ENCODE assay signal across 8 mouse cellular contexts in genomic region chr6:49318966-49319594, GRCm38 (mm10). TPM values are rescaled to one million over a fixed set of nuclear protein-coding genes. Genes with fewer than 3 reads are reported as not detected.
DNase-seq lines count a peak whose midpoint lies in the region; ATAC-seq lines count a peak whose summit lies in the region.

Ccdc126 (plus strand) TSS chr6:49319274.

- H3K4me1 ChIP-seq in heart, embryonic 14.5 days (ENCODE audit: control insufficient read depth in 2 of 2, insufficient read depth in 2 of 2, low read length in 2 of 2) = peaks cover 0 to 6% of the 10 kb centered on the region in 2 experiments; a peak in 2 of 4 replicates
- peaks cover 23% of the 10 kb centered on the region for H3K4me1 ChIP-seq in liver, embryonic 13.5 days (replicated peaks)
- peaks cover 18% of the 10 kb centered on the region for H3K4me1 ChIP-seq in stomach, embryonic 16.5 days (ENCODE audit: control insufficient read depth, insufficient read depth, low read length)

- H3K4me2 ChIP-seq in heart, embryonic 14.5 days (ENCODE audit: low read length) = peak within 1 kb of the TSS; percentile 79
- peak within 1 kb of the TSS; percentile 88 for H3K4me2 ChIP-seq in liver, embryonic 13.5 days
- peak within 1 kb of the TSS; percentile 51 for H3K4me2 ChIP-seq in stomach, embryonic 16.5 days (ENCODE audit: low read depth, low read length)

- H3K4me3 ChIP-seq in heart, embryonic 14.5 days (ENCODE audit: control insufficient read depth in 1 of 2, insufficient read depth in 1 of 2, low read depth in 1 of 2, low read length in 2 of 2) = peak within 1 kb of the TSS; percentile 70 to 74
- H3K4me3 ChIP-seq in liver, embryonic 13.5 days (replicated peaks) = peak within 1 kb of the TSS; percentile 74
- H3K4me3 ChIP-seq in stomach, embryonic 16.5 days (replicated peaks; ENCODE audit: low read length) = peak within 1 kb of the TSS; percentile 64

- H3K36me3 ChIP-seq in heart, embryonic 14.5 days (ENCODE audit: control insufficient read depth, insufficient read depth, low read length) = no peaks in the 10 kb centered on the region
- H3K36me3 ChIP-seq in liver, embryonic 13.5 days = no peaks in the 10 kb centered on the region
- no peaks in the 10 kb centered on the region for H3K36me3 ChIP-seq in stomach, embryonic 16.5 days (ENCODE audit: control insufficient read depth, insufficient read depth, low read length)

- H3K27me3 ChIP-seq in heart, embryonic 14.5 days (ENCODE audit: control insufficient read depth, insufficient read depth, low read length) = no peaks in the 10 kb centered on the region
- H3K27me3 ChIP-seq in liver, embryonic 13.5 days = no peaks in the 10 kb centered on the region
- no peaks in the 10 kb centered on the region for H3K27me3 ChIP-seq in stomach, embryonic 16.5 days (ENCODE audit: control insufficient read depth, insufficient read depth, low read length)

- 0% methylated on average over 47 of the region's 47 CpGs for WGBS in heart, embryonic 14.5 days
- WGBS in liver, embryonic 13.5 days (ENCODE audit: insufficient replicate concordance) = under 1% methylated on average over 47 of the region's 47 CpGs
- under 1% methylated on average over 46 of the region's 47 CpGs for WGBS in stomach, embryonic 16.5 days

- H3K9ac ChIP-seq in heart, embryonic 14.5 days (ENCODE audit: low read length) = peak within 1 kb of the TSS; percentile 90
- H3K9ac ChIP-seq in liver, embryonic 13.5 days = peak within 1 kb of the TSS; percentile 78
- H3K9ac ChIP-seq in stomach, embryonic 16.5 days (ENCODE audit: low read length) = peak within 1 kb of the TSS; percentile 74

- peak; percentile 61 for DNase-seq in c-Kit-negative CD71-positive TER-119-positive erythroid progenitor cells, embryonic 14.5 days (ENCODE audit: low read depth, low spot score)
- DNase-seq in fibroblast of lung, adult 2 months (ENCODE audit: low read depth) = peak; percentile 98
- peak; percentile 98 for DNase-seq in kidney, postnatal 14 days
- peak; percentile 94 for DNase-seq in liver, embryonic 13.5 days
- DNase-seq in neural tube, embryonic 10.5 days (ENCODE audit: extremely low spot score, low spot score) = peak; percentile 98

- peak within 1 kb of the TSS; percentile 71 to 88 for H3K27ac ChIP-seq in heart, embryonic 14.5 days (replicated peaks in 1 of 2; ENCODE audit: control insufficient read depth in 1 of 2, insufficient read depth in 1 of 2, low read depth in 2 of 2, low read length in 2 of 2)
- H3K27ac ChIP-seq in liver, embryonic 13.5 days = peak within 1 kb of the TSS; percentile 73
- H3K27ac ChIP-seq in stomach, embryonic 16.5 days (ENCODE audit: low read length) = peak within 1 kb of the TSS; percentile 73

- H3K9me3 ChIP-seq in heart, embryonic 14.5 days (ENCODE audit: control insufficient read depth, low read length) = no peaks in the 10 kb centered on the region
- H3K9me3 ChIP-seq in liver, embryonic 13.5 days (replicated peaks) = no peaks in the 10 kb centered on the region
- H3K9me3 ChIP-seq in stomach, embryonic 16.5 days (replicated peaks; ENCODE audit: control insufficient read depth, low read length) = no peaks in the 10 kb centered on the region

- ATAC-seq in CD4-positive, CD25-positive, alpha-beta regulatory T cell, adult 4 months = peak; percentile 97
- ATAC-seq in heart, embryonic 14.5 days (ENCODE audit: insufficient number of reproducible peaks, insufficient read depth, low FRiP score, low read depth) = peak; percentile 99
- peak; percentile 98 for ATAC-seq in liver, embryonic 13.5 days (ENCODE audit: low read depth)
- peak; percentile 99 for ATAC-seq in stomach, embryonic 16.5 days (ENCODE audit: insufficient read depth, low FRiP score)

RNA-seq across cellular contexts. Expression of gene Ccdc126, which starts in this region (rescaled TPM):
- polyA plus RNA-seq in CD4-positive, CD25-positive, alpha-beta regulatory T cell, adult 4 months (2017; shearing (Covaris generic)) = 10 to 100 TPM; 13.0 to 18.5 TPM
- 8.6 and 9.6 TPM in 2 replicates for polyA plus RNA-seq in heart, embryonic 14.5 days (2014; fragmentation: Nextera tagmentation; extraction: Ambion mirVana)
- 3.0 and 3.4 TPM in 2 replicates for polyA plus RNA-seq in liver, embryonic 13.5 days (2015; fragmentation: Nextera tagmentation; extraction: Ambion mirVana)
- 13.3 and 13.6 TPM in 2 replicates for polyA plus RNA-seq in stomach, embryonic 16.5 days (2015; fragmentation: Nextera tagmentation; extraction: Ambion mirVana)

Comparison
In these comparisons a context has a peak if more than half of its experiments do, and no peak if none do; other contexts are left out.
1. Peak in every context shown above with its lines: DNase-seq, ATAC-seq, H3K4me3 ChIP-seq and H3K27ac ChIP-seq.